Mouse (Mus musculus) ovary, adult 2 months (tissue): ENCODE results near the gene Cd164. TPM values are rescaled to one million over a fixed set of nuclear protein-coding genes. Genes with fewer than 3 reads are reported as not detected.

Source experiments
- polyA plus RNA-seq: library from polyadenylated mRNA; depleted of rRNA; stranded (reverse); fragments of >200 nt; gene quantifications from 2 replicates; pipeline ENCODE4 v1.2.3, GENCODE M21; 2012; rRNA removed

The Cd164 gene
- 80.4 and 109 TPM in 2 replicates for polyA plus RNA-seq

GRCm38 (mm10) chr10:41518981-41519618 lies at the start of gene Cd164:
Gene Cd164, plus strand, starts transcription at chr10:41519414.

GRCm38 (mm10) chr10:41476171-41477017 lies 42.8 kb upstream of the Cd164 start, which contains the start of gene Mical1:
Gene Mical1, plus strand, starts transcription at chr10:41476314.

GRCm38 (mm10) chr10:41489708-41490517 lies 29.3 kb upstream of the Cd164 start, which contains the start of the genes Smpd2 and Ppil6:
Gene Smpd2, minus strand, starts transcription at chr10:41490369.
Gene Ppil6, plus strand, starts transcription at chr10:41490439.

Other genes with a start within 250 kb of the Cd164 start
- 13.1 and 13.3 TPM in 2 replicates for gene Fig4, start 216.2 kb upstream of the Cd164 start, polyA plus RNA-seq
- gene Ak9, start 215.4 kb upstream of the Cd164 start, polyA plus RNA-seq = 0.10 and 0.16 TPM in 2 replicates
- gene Zbtb24, start 69.0 kb upstream of the Cd164 start, polyA plus RNA-seq = 19.2 and 20.4 TPM in 2 replicates
- 48.1 and 53.0 TPM in 2 replicates for gene Mical1, start 43.1 kb upstream of the Cd164 start, polyA plus RNA-seq
- 74.9 and 102 TPM in 2 replicates for gene Smpd2, start 29.0 kb upstream of the Cd164 start, polyA plus RNA-seq
- gene Ppil6, start 29.0 kb upstream of the Cd164 start, polyA plus RNA-seq = 1.2 and 2.1 TPM in 2 replicates
- 4.0 and 4.2 TPM in 2 replicates for gene Ccdc162, start 197.2 kb downstream of the Cd164 start, polyA plus RNA-seq